Mouse (Mus musculus) lung, embryonic 15.5 days (tissue): ENCODE measurements around the gene Cnnm1. TPM values are rescaled to one million over a fixed set of nuclear protein-coding genes. Genes with fewer than 3 reads are reported as not detected.

Source experiments
- ATAC-seq: fragments of 200-750 bp; cut with Nextera tagmentation; 2 replicates; pipeline ENCODE4 v1.8.0; 2017; ENCODE audit warnings: moderate number of reproducible peaks, borderline replicate concordance; ENCODE audit not compliant: low FRiP score, low TSS enrichment; ENCODE audit errors: extremely low read depth
- H3K27ac ChIP-seq: fragments of 300-500 bp; sonication (generic); 2 replicates; pipeline ENCODE4 v1.5.1; 2015; ENCODE audit warnings: moderate library complexity, mild to moderate bottlenecking, inconsistent platforms
- H3K27me3 ChIP-seq: fragments of 300-500 bp; sonication (generic); 2 replicates; pipeline ENCODE4 v1.6.1; 2015; ENCODE audit warnings: inconsistent platforms
- H3K36me3 ChIP-seq: fragments of 300-500 bp; sonication (generic); 2 replicates; pipeline ENCODE4 v1.6.1; 2015; ENCODE audit warnings: inconsistent platforms
- H3K4me1 ChIP-seq: fragments of 300-500 bp; sonication (generic); 2 replicates; pipeline ENCODE4 v1.6.1; 2015; ENCODE audit warnings: inconsistent platforms
- H3K4me2 ChIP-seq: fragments of 300-500 bp; sonication (generic); 2 replicates; pipeline ENCODE4 v1.6.1; 2015; ENCODE audit warnings: inconsistent platforms, mild to moderate bottlenecking, moderate library complexity
- H3K4me3 ChIP-seq: fragments of 300-500 bp; sonication (generic); 2 replicates; pipeline ENCODE4 v1.5.1; 2015; ENCODE audit warnings: mild to moderate bottlenecking, inconsistent platforms
- H3K9ac ChIP-seq: fragments of 300-500 bp; sonication (generic); 2 replicates; pipeline ENCODE4 v1.6.1; 2015; ENCODE audit warnings: inconsistent platforms
- H3K9me3 ChIP-seq: fragments of 300-500 bp; sonication (generic); 2 replicates; pipeline ENCODE4 v1.6.1; 2016; ENCODE audit warnings: inconsistent platforms
- WGBS: fragments of 180-500 bp; shearing (Covaris S2); methylation state at CpG from one replicate; pipeline ENCODE4 v1.1.7; 2015; 5-methylcytosine and 5-hydroxymethylcytosine counted together
- polyA plus RNA-seq: library from polyadenylated mRNA; unstranded; fragments of >200 nt; fragmentation: Nextera tagmentation; extraction: Ambion mirVana; gene quantifications from 2 replicates; pipeline ENCODE4 v1.2.1, GENCODE M21; 2015

The Cnnm1 gene
- polyA plus RNA-seq, 1 experiment from 2014 or later = 0.06 TPM

DNA sequence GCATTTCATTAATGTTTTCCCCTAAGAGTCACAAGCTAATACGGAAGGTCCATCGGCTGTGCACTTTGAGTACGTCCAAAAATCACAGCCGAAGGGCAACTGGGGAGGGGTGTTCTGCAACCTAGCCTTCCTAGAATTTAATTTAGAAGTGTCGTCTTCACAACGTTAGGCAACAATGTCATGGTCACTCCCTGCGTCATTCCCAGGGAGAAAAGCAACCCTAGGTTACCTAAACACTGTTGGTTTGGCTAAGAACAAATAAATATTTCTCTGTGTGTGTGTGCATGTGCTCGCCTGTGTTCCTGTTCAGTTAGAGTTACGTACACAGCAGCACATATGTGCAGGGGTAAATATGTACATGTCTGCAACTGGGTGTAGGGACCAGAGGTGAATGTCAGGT lies 85.8 kb downstream of the Cnnm1 start:
- no peak overlapping the region for H3K27ac ChIP-seq

GRCm38 (mm10) chr19:43527131-43527530 lies 86.9 kb downstream of the Cnnm1 start:
- Histone ChIP-seq H3K9ac (no peak overlapping the region), H3K27ac (no peak overlapping the region), H3K36me3 (no peaks in the 10 kb centered on the region), H3K4me3 (no peak overlapping the region), H3K4me2 (no peak overlapping the region), H3K4me1 (peaks cover 17% of the 10 kb centered on the region), H3K9me3 (no peaks in the 10 kb centered on the region), H3K27me3 (peaks cover 14% of the 10 kb centered on the region; the same call in 1 of the 2 replicates)
- WGBS = 10% methylated on average over 11 of the region's 11 CpGs
- ATAC-seq = no peak

More for the DNA sequence above, 85.8 kb downstream of the Cnnm1 start:
- Histone ChIP-seq H3K27me3 (peaks cover 9% of the 10 kb centered on the region; the same call in 1 of the 2 replicates), H3K9ac (no peak overlapping the region), H3K9me3 (no peaks in the 10 kb centered on the region), H3K4me1 (peaks cover 15% of the 10 kb centered on the region), H3K36me3 (no peaks in the 10 kb centered on the region), H3K4me3 (no peak overlapping the region), H3K4me2 (no peak overlapping the region)
- ATAC-seq = no peak
- 83% methylated on average over 9 of the region's 9 CpGs for WGBS

GRCm38 (mm10) chr19:43528056-43528587 lies 87.9 kb downstream of the Cnnm1 start:
- Histone ChIP-seq H3K9me3 (no peaks in the 10 kb centered on the region), H3K27ac (no peak overlapping the region), H3K4me1 (peaks cover 17% of the 10 kb centered on the region), H3K4me2 (no peak overlapping the region), H3K4me3 (no peak overlapping the region), H3K9ac (no peak overlapping the region), H3K36me3 (no peaks in the 10 kb centered on the region), H3K27me3 (peaks cover 17% of the 10 kb centered on the region; the same call in 1 of the 2 replicates)
- WGBS = 82% methylated on average over 8 of the region's 8 CpGs
- no peak for ATAC-seq

DNA sequence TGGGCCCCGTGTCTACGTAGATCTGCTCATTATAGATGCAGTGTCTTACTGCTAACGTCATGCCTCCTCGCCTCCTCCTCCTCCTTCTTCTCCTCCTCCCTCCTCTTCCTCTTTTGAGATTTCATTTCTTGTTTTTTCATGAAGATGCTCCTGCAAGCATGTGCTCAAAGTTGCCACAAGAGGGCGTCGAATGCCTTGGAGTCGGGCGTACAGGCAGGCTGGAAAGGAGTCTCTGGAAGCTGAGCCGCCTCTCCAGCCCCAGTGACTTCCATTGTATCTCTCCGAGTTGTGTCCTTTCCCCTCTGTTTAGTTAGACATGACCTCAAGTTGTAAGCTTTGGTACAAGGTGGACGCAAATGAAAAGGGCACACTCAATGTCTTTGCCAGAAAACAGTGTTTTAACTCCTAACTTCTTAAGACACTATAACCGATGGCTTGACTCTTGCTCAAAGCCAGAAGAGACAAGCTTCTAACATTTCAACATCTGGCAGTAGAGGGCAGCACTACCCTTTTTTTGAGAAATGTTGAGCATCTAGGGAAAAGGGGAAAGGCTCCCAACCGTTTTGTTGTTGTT lies 90.0 kb downstream of the Cnnm1 start:
- Histone ChIP-seq H3K4me3 (peak overlapping the region; percentile 22; the same call in 1 of the 2 replicates), H3K36me3 (no peaks in the 10 kb centered on the region)
- whole genome bisulfite sequencing = 2% methylated on average over 13 of the region's 13 CpGs

DNA sequence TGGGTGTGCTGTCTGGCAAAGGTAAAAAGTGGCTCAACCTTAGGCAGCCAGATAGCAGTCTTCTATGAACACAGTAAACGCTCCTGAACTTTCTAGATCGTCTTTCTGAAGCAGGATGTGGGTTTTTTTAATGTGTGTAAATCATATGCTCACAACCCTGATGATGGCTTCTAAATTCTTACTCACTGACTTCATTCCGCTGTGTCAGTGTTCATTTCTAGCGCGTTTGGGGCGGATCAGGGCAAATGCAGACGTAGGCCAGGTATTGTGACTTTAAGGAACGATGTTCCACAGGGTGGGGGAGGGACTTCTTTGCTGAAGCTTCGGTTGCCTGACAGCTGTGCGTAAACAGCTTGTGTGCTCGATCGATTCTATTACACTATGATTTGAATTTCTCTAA lies 90.7 kb downstream of the Cnnm1 start:
- H3K4me3 ChIP-seq = no peak overlapping the region
- H3K27ac ChIP-seq = no peak overlapping the region
- H3K9me3 ChIP-seq = no peaks in the 10 kb centered on the region
- 0 out of 2 replicates have a peak, but pooled peaks cover 3% of the 10 kb centered on the region for H3K4me1 ChIP-seq
- H3K4me2 ChIP-seq = no peak overlapping the region
- peaks cover 17% of the 10 kb centered on the region; the same call in 1 of the 2 replicates for H3K27me3 ChIP-seq
- no peak overlapping the region for H3K9ac ChIP-seq
- WGBS = 22% methylated on average over 12 of the region's 12 CpGs
- ATAC-seq = no peak
- no peaks in the 10 kb centered on the region for H3K36me3 ChIP-seq

More for the DNA sequence above, 90.0 kb downstream of the Cnnm1 start:
- Histone ChIP-seq H3K9ac (no peak overlapping the region), H3K9me3 (no peaks in the 10 kb centered on the region), H3K27me3 (peaks cover 17% of the 10 kb centered on the region; the same call in 1 of the 2 replicates), H3K27ac (no peak overlapping the region), H3K4me2 (peak overlapping the region; percentile 48), H3K4me1 (peaks cover 4% of the 10 kb centered on the region; the same call in 1 of the 2 replicates)
- ATAC-seq = no peak; the same call in 1 of the 2 replicates

DNA sequence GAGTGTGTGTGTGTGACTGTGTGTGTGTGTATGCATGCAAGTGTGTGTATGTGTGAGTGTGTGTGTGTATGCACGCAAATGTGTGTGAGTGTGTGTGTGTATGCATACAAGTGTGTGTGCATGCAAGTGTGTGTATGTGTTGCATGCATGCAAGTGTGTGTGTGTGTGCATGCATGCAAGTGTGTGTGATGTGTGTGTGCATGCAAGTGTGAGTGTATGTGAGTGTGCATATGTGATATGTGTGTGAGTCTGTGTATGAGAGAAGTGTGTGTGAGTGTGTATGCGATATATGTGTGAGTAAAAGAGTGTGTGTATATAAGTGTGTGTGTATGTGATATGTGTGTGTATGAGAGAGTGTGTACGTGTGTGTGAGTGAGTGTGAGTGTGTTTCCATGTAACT lies 95.1 kb downstream of the Cnnm1 start:
- ATAC-seq = no peak
- H3K4me3 ChIP-seq = no peak overlapping the region
- no peak overlapping the region for H3K9ac ChIP-seq
- WGBS = 86% methylated on average over 3 of the region's 3 CpGs
- no peaks in the 10 kb centered on the region for H3K9me3 ChIP-seq
- 0 out of 2 replicates have a peak, but pooled peaks cover 3% of the 10 kb centered on the region for H3K4me1 ChIP-seq
- H3K27me3 ChIP-seq = peaks cover 13% of the 10 kb centered on the region; the same call in 1 of the 2 replicates
- no peaks in the 10 kb centered on the region for H3K36me3 ChIP-seq
- no peak overlapping the region for H3K27ac ChIP-seq
- no peak overlapping the region for H3K4me2 ChIP-seq

DNA sequence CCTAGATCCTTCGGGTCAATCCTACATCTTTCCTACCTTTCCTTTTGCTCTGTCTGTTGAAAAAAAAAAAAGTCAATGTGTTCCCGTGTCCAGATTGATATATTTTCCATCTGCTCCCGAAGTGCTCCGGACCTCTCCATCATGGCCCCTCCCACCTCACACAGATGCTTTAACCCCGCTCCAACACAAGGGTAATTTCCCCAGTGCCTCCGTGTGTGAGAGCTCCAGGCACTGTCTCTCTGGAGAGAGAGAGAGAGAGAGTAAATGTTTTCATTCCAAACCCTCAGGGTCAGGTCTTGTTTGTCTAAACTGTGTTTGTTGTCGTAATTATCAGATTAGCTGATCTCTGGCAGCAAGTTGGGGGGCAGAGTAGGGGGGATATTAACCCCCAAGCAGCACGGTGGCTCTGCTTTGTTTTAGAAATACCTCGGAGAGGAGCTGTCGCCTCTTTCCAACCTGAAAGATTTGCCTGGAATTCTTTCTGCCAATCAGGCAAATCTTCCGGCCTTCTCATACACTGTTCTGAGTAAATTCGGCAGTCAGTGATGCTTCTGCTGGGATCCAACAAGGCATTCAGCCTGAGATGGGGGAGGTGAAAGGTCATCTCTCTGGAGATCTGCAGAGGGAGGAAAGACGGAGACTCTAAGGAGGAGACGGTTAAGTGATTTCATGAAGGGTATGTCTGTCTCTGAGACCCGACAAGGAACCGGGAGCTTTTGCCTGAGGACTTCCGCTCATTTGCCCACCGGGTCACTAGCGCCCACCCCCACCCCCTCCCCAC lies 106.3 kb downstream of the Cnnm1 start:
- peak overlapping the region; percentile 11; the same call in 1 of the 2 replicates for H3K4me2 ChIP-seq
- peaks cover 65% of the 10 kb centered on the region for H3K27me3 ChIP-seq
- 5% methylated on average over 19 of the region's 19 CpGs for WGBS
- no peak for ATAC-seq
- H3K4me3 ChIP-seq = no peak overlapping the region
- H3K9me3 ChIP-seq = no peaks in the 10 kb centered on the region
- H3K36me3 ChIP-seq = no peaks in the 10 kb centered on the region
- no peak overlapping the region for H3K27ac ChIP-seq
- peaks cover 8% of the 10 kb centered on the region; the same call in 1 of the 2 replicates for H3K4me1 ChIP-seq
- H3K9ac ChIP-seq = no peak overlapping the region

Other genes with a start within 250 kb of the Cnnm1 start
- gene Hpse2, start 52.1 kb upstream of the Cnnm1 start, polyA plus RNA-seq = 8.2 and 9.3 TPM in 2 replicates
- 27.2 and 31.1 TPM in 2 replicates for gene Got1, start 84.2 kb downstream of the Cnnm1 start, polyA plus RNA-seq
- gene Nkx2-3, start 171.9 kb downstream of the Cnnm1 start, polyA plus RNA-seq = 0.08 TPM in 1 of 2 replicates, not detected in the other
- gene Slc25a28, start 234.4 kb downstream of the Cnnm1 start, polyA plus RNA-seq = 11.1 and 12.9 TPM in 2 replicates
- 10.6 and 12.7 TPM in 2 replicates for gene Entpd7, start 249.2 kb downstream of the Cnnm1 start, polyA plus RNA-seq